Mouse (Mus musculus): Measurements from ENCODE around the gene Akap12. TPM values are rescaled to one million over a fixed set of nuclear protein-coding genes. Genes with fewer than 3 reads are reported as not detected.

Gene Akap12
- polyA plus RNA-seq, 1 experiment from 2014 or later: 38.4 TPM

DNA sequence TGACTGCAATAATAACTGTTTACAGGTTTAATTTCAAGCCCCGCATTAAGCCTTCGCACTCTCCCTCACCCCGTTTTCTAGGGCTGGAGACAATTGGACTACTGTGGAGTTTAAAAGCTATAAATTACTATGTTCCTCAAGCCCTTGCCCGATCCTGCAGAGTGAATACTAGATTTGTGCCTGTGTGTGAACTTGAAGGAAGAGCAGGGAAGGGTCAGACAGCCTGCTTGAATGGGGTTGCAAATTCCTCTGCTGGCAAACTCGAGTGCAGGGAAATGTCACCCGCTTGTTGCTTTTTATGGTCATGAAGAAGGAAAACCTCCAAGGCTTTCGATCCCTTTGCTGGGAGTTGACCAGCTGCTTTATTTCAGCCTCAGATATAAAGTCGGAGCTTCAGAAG is 19.6 kb downstream of the Akap12 start:
- ATAC-seq (replicated peaks; ENCODE audit: insufficient number of reproducible peaks, insufficient read depth, low FRiP score, low read depth): no peak
- no peaks in the 10 kb centered on the region for H3K36me3 ChIP-seq
- no peak overlapping the region for H3K9ac ChIP-seq

DNA sequence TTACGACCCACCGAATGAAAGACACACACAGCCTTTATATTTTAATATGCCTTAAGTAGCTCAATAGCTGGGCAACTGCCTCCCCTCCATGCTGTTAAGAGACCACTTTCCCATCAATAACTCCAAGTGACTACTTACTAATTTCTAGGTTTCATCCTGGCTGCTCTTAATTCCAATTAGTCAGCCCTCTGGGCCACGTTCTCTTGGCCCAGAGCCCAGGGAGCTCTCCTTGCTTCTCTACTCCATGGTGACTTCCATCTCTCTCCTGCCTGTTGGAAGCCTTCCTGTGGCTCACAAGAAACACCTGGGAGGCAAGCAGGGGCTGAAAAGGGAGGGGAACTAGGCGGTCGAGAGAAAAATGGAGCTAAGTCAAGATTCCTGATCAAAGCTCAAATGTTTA is 23.0 kb downstream of the Akap12 start:
- no peaks in the 10 kb centered on the region for H3K9me3 ChIP-seq (replicated peaks)
- ATAC-seq (replicated peaks; ENCODE audit: insufficient number of reproducible peaks, insufficient read depth, low FRiP score, low read depth): no peak
- no peaks in the 10 kb centered on the region for H3K36me3 ChIP-seq
- no peaks in the 10 kb centered on the region for H3K27me3 ChIP-seq
- H3K9ac ChIP-seq: no peak overlapping the region
- H3K4me2 ChIP-seq: no peak overlapping the region
- peaks cover 10% of the 10 kb centered on the region for H3K4me1 ChIP-seq (replicated peaks)
- WGBS: 64% methylated on average over 5 of the region's 5 CpGs
- H3K4me3 ChIP-seq: no peak overlapping the region
- H3K27ac ChIP-seq: no peak overlapping the region

More for the DNA sequence above, 19.6 kb downstream of the Akap12 start:
- no peak overlapping the region for H3K4me2 ChIP-seq
- no peaks in the 10 kb centered on the region for H3K9me3 ChIP-seq (replicated peaks)
- peaks cover 5% of the 10 kb centered on the region for H3K4me1 ChIP-seq (replicated peaks)
- no peaks in the 10 kb centered on the region for H3K27me3 ChIP-seq
- H3K4me3 ChIP-seq: no peak overlapping the region
- H3K27ac ChIP-seq: no peak overlapping the region
- 35% methylated on average over 8 of the region's 8 CpGs for WGBS

DNA sequence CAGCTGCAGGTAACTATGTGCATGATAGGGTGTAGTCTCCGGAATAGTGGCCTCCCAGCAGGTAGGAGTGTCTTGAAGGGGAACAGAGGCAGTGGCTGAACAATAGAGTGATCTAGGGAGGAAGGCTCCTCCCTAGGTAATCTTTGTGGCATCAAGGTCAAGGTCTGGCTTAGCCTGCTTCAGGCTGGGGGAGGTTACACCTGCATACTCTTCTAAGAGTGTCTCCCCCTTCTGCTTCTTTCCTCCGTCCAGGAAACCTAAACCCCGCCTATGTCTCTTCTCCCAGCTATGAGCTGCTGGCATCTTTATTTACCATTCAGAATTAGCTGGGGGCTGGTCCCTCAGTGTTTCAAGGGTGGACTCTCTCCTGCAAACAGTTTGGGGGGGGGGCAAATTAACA is 23.5 kb downstream of the Akap12 start:
- Histone ChIP-seq H3K36me3 (no peaks in the 10 kb centered on the region), H3K27me3 (no peaks in the 10 kb centered on the region), H3K4me1 (replicated peaks) (peaks cover 10% of the 10 kb centered on the region), H3K27ac (no peak overlapping the region), H3K9me3 (replicated peaks) (no peaks in the 10 kb centered on the region), H3K9ac (no peak overlapping the region), H3K4me2 (no peak overlapping the region), H3K4me3 (no peak overlapping the region)
- ATAC-seq (replicated peaks; ENCODE audit: insufficient number of reproducible peaks, insufficient read depth, low FRiP score, low read depth): no peak
- WGBS: 45% methylated on average over 3 of the region's 3 CpGs

DNA sequence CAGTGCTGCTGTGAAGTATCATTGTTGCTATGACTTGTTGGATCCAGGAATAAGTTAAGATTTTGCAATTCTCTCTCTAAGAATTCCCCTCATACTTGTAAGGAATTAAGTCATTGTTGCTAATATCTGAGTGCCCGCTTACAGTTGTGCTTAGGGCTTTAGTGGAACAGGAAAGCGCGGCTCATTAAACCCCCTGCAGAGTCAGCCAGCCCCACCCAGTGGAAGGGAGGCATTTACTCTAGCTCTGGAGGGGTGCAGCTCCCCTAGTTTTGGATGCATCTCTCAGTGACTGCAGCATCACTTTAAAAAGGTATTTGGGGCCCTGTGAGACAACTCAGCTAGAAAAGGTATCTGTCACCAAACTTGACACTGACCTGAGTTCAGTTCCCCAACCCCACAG is 24.0 kb downstream of the Akap12 start:
- H3K27ac ChIP-seq: no peak overlapping the region
- H3K9me3 ChIP-seq (replicated peaks): no peaks in the 10 kb centered on the region
- 74% methylated on average over 3 of the region's 3 CpGs for WGBS
- H3K27me3 ChIP-seq: no peaks in the 10 kb centered on the region
- no peak overlapping the region for H3K4me3 ChIP-seq
- H3K4me1 ChIP-seq (replicated peaks): peaks cover 10% of the 10 kb centered on the region
- H3K36me3 ChIP-seq: no peaks in the 10 kb centered on the region
- H3K9ac ChIP-seq: no peak overlapping the region
- ATAC-seq (replicated peaks; ENCODE audit: insufficient number of reproducible peaks, insufficient read depth, low FRiP score, low read depth): no peak
- H3K4me2 ChIP-seq: no peak overlapping the region

DNA sequence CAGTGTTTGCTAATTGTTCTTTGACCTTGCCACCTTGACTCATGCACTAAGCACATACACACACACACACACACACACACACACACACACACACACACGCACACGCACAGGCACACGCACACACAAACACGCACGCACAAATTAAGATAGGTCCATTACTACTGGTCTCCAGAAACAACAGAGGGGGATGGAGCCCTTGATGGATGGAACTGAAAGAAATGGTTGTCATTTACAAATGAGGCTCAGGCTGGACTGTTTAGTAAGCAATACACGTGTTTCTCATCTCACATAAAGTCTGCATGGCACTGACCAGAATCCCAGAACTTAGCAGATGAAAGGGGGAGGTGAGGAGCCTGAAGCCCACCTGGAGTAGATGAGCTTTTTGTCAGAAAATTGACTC is 24.4 kb downstream of the Akap12 start:
- Histone ChIP-seq H3K27me3 (no peaks in the 10 kb centered on the region), H3K4me2 (no peak overlapping the region), H3K4me1 (replicated peaks) (peaks cover 7% of the 10 kb centered on the region), H3K9me3 (replicated peaks) (no peaks in the 10 kb centered on the region), H3K9ac (no peak overlapping the region), H3K4me3 (no peak overlapping the region), H3K36me3 (no peaks in the 10 kb centered on the region), H3K27ac (no peak overlapping the region)
- no peak for ATAC-seq (replicated peaks; ENCODE audit: insufficient number of reproducible peaks, insufficient read depth, low FRiP score, low read depth)
- 85% methylated on average over 6 of the region's 6 CpGs for WGBS

DNA sequence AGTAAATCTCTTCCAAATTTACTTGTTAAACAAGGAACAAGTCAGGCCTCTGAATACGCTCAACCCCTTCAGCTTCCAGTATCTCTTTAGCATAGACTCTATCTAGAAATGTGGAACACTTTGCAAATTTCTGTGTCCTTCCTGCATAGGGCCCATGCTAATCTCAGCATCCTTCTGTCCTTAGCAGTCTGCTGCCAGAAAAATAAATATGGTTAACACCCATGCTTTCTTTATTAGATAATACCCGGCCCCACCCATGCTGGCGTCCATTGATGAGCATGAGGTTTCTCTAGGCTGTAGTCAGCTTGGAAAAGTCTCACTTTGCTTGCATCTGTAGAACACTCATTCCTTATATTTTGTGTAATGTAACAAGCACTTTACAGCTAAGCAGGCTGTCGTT is 27.2 kb downstream of the Akap12 start:
- no peak for ATAC-seq (replicated peaks; ENCODE audit: insufficient number of reproducible peaks, insufficient read depth, low FRiP score, low read depth)
- Histone ChIP-seq H3K27me3 (no peaks in the 10 kb centered on the region), H3K9me3 (replicated peaks) (no peaks in the 10 kb centered on the region), H3K4me3 (no peak overlapping the region), H3K4me1 (replicated peaks) (peaks cover 5% of the 10 kb centered on the region; the same call in 1 of the 2 replicates), H3K36me3 (no peaks in the 10 kb centered on the region), H3K27ac (no peak overlapping the region), H3K9ac (no peak overlapping the region), H3K4me2 (no peak overlapping the region)
- 75% methylated on average over 4 of the region's 4 CpGs for WGBS

DNA sequence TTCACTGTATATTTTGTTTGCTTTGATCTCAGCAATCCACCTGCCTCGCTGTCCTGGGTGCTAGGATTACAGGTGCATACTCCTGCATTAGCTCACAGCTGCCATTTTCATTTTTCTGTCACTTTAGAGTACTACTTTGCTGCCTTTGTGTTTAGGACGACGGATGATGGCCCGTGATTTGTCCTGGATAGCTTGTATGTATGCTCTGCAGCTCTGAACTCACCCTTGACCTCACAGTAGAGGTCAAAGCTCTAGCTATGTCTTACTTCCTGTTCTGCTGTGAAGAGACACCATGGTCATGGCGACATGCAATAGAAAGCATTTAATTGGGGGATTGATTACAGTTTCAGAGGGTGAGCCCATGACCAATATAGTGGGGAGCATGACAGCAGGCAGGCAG is 37.4 kb downstream of the Akap12 start:
- no peaks in the 10 kb centered on the region for H3K9me3 ChIP-seq (replicated peaks)
- H3K36me3 ChIP-seq: no peaks in the 10 kb centered on the region
- H3K4me1 ChIP-seq (replicated peaks): no peaks in the 10 kb centered on the region; the same call in 1 of the 2 replicates
- ATAC-seq (replicated peaks; ENCODE audit: insufficient number of reproducible peaks, insufficient read depth, low FRiP score, low read depth): no peak
- no peak overlapping the region for H3K4me2 ChIP-seq
- 49% methylated on average over 5 of the region's 5 CpGs for WGBS
- H3K9ac ChIP-seq: no peak overlapping the region
- no peaks in the 10 kb centered on the region for H3K27me3 ChIP-seq
- H3K27ac ChIP-seq: no peak overlapping the region
- no peak overlapping the region for H3K4me3 ChIP-seq

DNA sequence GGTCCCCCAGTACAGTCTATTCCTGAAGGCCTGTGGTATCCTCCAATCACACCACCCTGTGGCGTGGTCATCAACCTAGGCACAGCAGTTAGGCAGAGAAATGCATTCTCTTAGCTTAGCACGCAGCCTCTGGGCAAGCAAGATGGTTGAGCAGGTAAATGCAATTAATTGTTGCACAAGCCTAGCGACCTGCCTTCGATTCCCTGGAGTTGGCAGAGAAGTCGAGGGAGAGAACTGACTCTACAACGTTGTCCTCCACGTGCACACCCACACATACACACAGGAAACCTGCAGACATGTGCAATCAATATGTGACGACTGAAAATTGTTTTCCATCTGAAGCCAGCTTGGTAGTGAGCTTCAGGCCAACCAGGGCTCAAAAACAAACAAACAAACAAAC is 57.7 kb downstream of the Akap12 start:
- Histone ChIP-seq H3K36me3 (no peaks in the 10 kb centered on the region), H3K9ac (no peak overlapping the region), H3K27ac (no peak overlapping the region), H3K4me1 (replicated peaks) (peaks cover 11% of the 10 kb centered on the region), H3K27me3 (no peaks in the 10 kb centered on the region), H3K4me2 (no peak overlapping the region), H3K9me3 (replicated peaks) (no peaks in the 10 kb centered on the region), H3K4me3 (no peak overlapping the region)
- no peak for ATAC-seq (replicated peaks; ENCODE audit: insufficient number of reproducible peaks, insufficient read depth, low FRiP score, low read depth)
- WGBS: 80% methylated on average over 8 of the region's 8 CpGs

DNA sequence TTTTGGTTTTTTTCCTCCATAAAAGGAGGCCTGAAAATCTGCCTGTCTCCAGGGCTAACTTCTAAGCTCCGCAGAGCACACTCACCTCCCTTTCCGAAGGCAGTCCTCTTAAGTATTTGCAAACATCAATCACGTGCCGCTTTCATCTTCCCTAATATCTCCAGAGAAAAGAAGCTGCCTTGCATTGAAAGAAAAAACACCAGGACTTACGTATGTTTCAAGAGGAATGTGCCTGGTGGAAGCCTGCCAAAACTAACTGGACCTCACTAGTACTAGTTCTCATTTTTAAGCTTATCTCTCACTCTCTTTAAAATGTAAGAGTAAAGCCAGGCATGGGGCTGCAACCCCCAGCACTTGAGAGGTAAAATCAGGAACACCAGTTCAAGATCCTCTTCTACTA is 59.4 kb downstream of the Akap12 start:
- H3K9ac ChIP-seq: no peak overlapping the region
- no peak overlapping the region for H3K4me3 ChIP-seq
- H3K27me3 ChIP-seq: no peaks in the 10 kb centered on the region
- 14% methylated on average over 5 of the region's 5 CpGs for WGBS
- peak overlapping the region; percentile 66 for H3K27ac ChIP-seq
- peaks cover 11% of the 10 kb centered on the region for H3K4me1 ChIP-seq (replicated peaks)
- no peaks in the 10 kb centered on the region for H3K9me3 ChIP-seq (replicated peaks)
- H3K36me3 ChIP-seq: no peaks in the 10 kb centered on the region
- H3K4me2 ChIP-seq: no peak overlapping the region
- no peak for ATAC-seq (replicated peaks; ENCODE audit: insufficient number of reproducible peaks, insufficient read depth, low FRiP score, low read depth)

DNA sequence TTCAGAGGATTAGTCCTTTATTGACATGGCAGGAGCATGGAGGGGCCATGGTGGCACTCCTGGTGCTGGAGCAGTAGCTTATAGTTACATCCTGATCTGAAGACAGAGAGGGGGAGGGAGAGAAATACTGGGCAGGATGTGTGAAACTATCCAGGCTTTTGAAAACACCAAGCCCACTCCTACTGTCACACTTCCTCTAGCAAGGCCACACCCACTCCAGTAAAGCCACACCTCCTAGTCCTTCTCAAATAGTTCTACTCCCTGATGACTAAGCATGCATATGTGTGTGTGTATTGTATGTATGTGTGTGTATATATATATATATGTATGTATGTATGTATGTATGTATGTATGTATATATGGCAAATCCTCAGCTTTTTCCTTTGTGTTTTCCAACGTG is 61.5 kb downstream of the Akap12 start:
- 89% methylated on average over 1 of the region's 1 CpGs for WGBS
- Histone ChIP-seq H3K4me3 (no peak overlapping the region), H3K9ac (no peak overlapping the region), H3K4me2 (no peak overlapping the region), H3K36me3 (no peaks in the 10 kb centered on the region), H3K9me3 (replicated peaks) (no peaks in the 10 kb centered on the region), H3K27ac (no peak overlapping the region), H3K27me3 (no peaks in the 10 kb centered on the region), H3K4me1 (replicated peaks) (peaks cover 11% of the 10 kb centered on the region)
- no peak for ATAC-seq (replicated peaks; ENCODE audit: insufficient number of reproducible peaks, insufficient read depth, low FRiP score, low read depth)

DNA sequence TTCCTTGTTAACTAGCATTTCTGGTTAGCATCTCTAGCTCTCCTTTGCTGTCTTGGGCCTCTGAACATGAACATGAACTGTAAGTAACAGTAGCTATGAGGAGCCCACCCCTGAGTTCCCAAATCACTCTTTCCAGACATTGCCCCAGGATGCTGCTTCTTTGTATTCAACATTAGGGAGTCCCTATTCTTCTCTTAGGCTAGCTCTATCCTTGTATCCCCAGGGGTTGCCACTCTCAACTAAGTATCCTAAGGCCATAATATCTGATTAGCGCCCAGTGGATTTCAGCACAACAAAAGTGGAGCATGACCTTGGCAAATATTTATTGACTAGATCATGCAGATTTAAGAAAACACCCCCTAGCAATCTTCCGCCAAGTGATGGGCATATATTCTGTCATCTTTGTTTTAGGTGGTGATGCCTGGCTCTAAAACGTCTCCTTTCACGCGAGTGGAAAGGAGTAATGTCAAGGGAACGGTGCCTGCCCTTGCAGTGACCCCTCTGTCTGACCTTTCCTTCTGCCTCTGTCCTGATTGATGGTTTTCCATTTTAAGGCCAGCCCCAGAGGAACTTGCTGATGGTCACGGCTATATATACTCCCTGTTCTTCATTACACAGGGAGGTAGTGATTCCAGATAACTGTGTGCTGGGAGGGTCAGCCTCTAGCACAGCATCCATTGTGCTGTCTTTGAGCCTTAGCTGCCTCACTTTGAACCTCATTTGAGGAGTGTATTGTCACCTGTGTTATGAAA is 66.2 kb downstream of the Akap12 start:
- Histone ChIP-seq H3K27ac (no peak overlapping the region), H3K4me2 (no peak overlapping the region)
- no peak for ATAC-seq (replicated peaks; ENCODE audit: insufficient number of reproducible peaks, insufficient read depth, low FRiP score, low read depth)

DNA sequence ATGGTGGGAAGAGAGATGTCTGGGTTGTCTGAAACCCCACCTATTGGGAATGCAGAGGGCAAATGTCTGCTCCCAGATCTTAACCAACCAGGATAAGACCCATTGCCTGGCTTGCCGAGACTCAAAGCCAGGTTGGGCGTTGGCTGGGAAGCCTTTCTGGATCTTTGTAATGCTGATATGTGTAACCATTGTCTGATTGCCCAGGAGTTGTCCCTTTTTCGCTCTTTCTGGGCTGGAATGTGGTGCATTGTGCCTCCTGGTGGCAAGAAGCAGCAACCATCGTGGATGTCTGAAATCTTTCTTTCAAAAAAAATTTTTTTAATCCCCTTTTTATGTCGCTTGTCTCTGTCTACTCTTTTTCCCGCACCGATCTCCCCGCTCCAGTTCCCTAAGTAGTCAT is 67.1 kb downstream of the Akap12 start:
- ATAC-seq (replicated peaks; ENCODE audit: insufficient number of reproducible peaks, insufficient read depth, low FRiP score, low read depth): no peak
- Histone ChIP-seq H3K4me1 (replicated peaks) (peaks cover 19% of the 10 kb centered on the region), H3K9ac (no peak overlapping the region), H3K4me3 (peak overlapping the region; percentile 63), H3K36me3 (no peaks in the 10 kb centered on the region), H3K9me3 (replicated peaks) (no peaks in the 10 kb centered on the region), H3K27ac (peak overlapping the region; percentile 68), H3K4me2 (peak overlapping the region; percentile 68), H3K27me3 (no peaks in the 10 kb centered on the region)
- 16% methylated on average over 8 of the region's 8 CpGs for WGBS

More for the DNA sequence above, 66.2 kb downstream of the Akap12 start:
- H3K9me3 ChIP-seq (replicated peaks): no peaks in the 10 kb centered on the region
- no peak overlapping the region for H3K9ac ChIP-seq
- 57% methylated on average over 7 of the region's 7 CpGs for WGBS
- no peaks in the 10 kb centered on the region for H3K36me3 ChIP-seq
- H3K4me1 ChIP-seq (replicated peaks): peaks cover 19% of the 10 kb centered on the region
- no peaks in the 10 kb centered on the region for H3K27me3 ChIP-seq
- H3K4me3 ChIP-seq: no peak overlapping the region

Data from heart, embryonic 15.5 days (tissue).